Mouse (Mus musculus): ENCODE results near the gene Klhdc8a. TPM values are rescaled to one million over a fixed set of nuclear protein-coding genes. Genes with fewer than 3 reads are reported as not detected.
A peak's percentile ranks its signal among the peaks of the same experiment; 100 is the strongest.

The Klhdc8a gene
- total and polyA plus RNA-seq, 3 experiments: not detected

DNA sequence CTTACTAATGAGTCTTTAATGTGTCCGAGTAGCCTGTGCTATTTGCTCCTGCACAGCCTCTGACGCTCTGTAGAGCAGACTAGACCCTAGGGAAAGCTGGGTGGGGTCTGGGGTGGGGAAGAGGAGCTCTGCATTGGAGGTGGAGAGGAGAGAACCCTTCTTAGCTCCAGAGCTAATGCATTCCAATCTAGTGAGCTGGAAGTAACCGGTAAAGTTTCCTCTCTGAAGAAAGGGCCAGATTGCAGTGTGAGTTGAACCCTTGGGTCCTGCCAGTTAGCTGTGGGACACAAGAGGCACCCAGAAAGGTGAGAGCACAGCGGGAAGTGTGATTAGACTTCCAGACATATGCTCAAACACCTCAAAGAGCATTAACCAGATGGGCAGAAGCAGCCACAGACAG lies 6.7 kb upstream of the Klhdc8a start (continued):
- no peak for TF ChIP-seq KAT2A (IDR thresholded peaks at IDR 0.05; ENCODE audit: insufficient replicate concordance, low read length)
- no peak for TF ChIP-seq TCF12 (IDR thresholded peaks at IDR 0.05; ENCODE audit: low read depth, low read length)

DNA sequence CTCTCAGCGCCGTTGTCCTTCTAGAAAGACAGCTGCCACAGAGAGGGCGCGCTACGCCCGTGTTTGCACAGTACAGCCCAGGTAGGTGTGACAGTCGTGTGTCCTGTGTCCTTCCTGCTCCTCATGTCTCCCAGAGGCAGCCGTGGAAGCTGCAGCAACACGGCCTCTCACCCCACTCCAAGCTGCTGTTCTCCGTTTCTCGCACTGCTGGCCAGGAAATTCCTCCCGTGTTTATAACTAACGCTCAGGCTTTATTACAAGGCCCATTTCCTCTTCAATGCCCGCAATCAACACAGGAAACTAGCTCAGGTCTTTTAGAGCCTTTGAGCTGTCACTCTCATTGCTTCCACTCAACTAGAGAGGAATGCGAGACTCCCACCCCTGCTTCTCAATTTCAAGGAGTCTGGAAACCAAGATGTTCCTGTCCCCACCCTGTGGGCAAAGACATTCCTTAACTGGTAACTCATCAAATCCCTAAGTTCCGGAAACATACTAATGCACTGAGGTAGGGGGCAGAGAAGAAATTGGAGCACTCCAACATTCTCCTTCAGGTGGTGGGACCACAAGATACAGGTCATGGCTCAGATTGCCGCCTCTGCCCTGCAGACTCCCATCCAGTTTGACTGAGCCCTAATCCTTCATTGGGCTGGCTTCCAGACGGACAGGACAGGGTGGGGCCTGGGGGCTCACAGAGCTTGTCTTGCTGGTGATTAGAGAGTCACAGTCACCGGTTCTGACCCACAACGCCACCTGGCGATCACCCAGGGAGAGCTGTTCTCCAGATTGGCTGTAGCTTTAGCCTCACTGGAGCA lies 5.9 kb upstream of the Klhdc8a start:
- H3K9me3 ChIP-seq (replicated peaks; ENCODE audit: low read length): no peaks in the 10 kb centered on the region
- in situ Hi-C loops (cut with MboI; ENCODE audit: low pct_ligation_motif_present, low pct_unique_long_range_greater_than_20kb, low sequenced_read_pairs): no loop called here
- no peak overlapping the region for H3K27ac ChIP-seq (ENCODE audit: insufficient read depth, low read depth)
- no peaks in the 10 kb centered on the region for H3K36me3 ChIP-seq (replicated peaks in 1 of 2; ENCODE audit: control insufficient read depth in 1 of 2, insufficient read depth in 1 of 2, low read length in 1 of 2)
- DNase-seq (ENCODE audit: extremely low read depth): no peak
- peaks cover 7 to 40% of the 10 kb centered on the region in 2 experiments for H3K4me1 ChIP-seq (ENCODE audit: control insufficient read depth in 1 of 2, insufficient read depth in 2 of 2)
- TF ChIP-seq SMC3 (IDR thresholded peaks at IDR 0.05; ENCODE audit: low read depth, low read length) (peak; percentile 49; the same call in 1 of the 2 replicates), RAD21 (IDR thresholded peaks at IDR 0.05; ENCODE audit: low read depth, low read length) (peak; percentile 19), SIN3A (IDR thresholded peaks at IDR 0.05; ENCODE audit: low read length) (no peak), E2F4 (IDR thresholded peaks at IDR 0.05; ENCODE audit: insufficient replicate concordance, low read depth, low read length) (no peak), CTCF (conservative IDR thresholded peaks at IDR 0.05 in 1 of 2, IDR thresholded peaks at IDR 0.05 in 1 of 2; ENCODE audit: low read depth in 2 of 2, low read length in 2 of 2) (peak in 1 of 2 experiments; percentile 55; a peak in 2 of 4 replicates)
- H3K4me2 ChIP-seq (ENCODE audit: insufficient read depth, low read depth, poor library complexity, severe bottlenecking): no peak overlapping the region
- H3K79me2 ChIP-seq (replicated peaks; ENCODE audit: control insufficient read depth, extremely low read depth, insufficient read depth, poor library complexity, severe bottlenecking): no peaks in the 10 kb centered on the region
- H3K4me3 ChIP-seq (replicated peaks in 1 of 3; ENCODE audit: low read depth in 2 of 3, low read length in 2 of 3, poor library complexity in 1 of 3): no peak overlapping the region
- no peaks in the 10 kb centered on the region for H3K27me3 ChIP-seq (replicated peaks)
- no peak overlapping the region for H3K9ac ChIP-seq (ENCODE audit: insufficient read depth, low read depth)
- dilution Hi-C loops (cut with MboI; ENCODE audit: extremely low pct_ligation_motif_present, extremely low pct_unique_long_range_greater_than_20kb, low sequenced_read_pairs): no loop called here

DNA sequence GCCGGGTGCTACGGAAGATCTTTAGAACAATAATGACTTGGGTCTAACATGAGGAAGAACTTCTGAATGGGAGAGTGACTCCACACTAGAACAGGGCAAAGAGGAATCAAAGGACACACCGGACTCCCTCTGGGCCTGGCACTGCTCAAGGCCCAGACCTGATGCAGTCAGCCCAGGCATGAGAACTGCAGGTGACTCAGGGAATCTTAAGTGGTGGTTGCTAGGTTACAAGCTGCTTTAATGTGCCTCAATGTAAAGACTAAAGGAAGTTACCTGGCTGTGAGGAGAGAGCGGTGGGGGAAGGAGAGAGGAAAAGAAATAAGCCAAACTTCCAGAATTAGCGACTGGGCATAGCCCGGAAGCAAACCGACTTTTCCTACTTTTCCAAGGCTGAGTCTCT lies 2.9 kb upstream of the Klhdc8a start:
- dilution Hi-C loops (cut with MboI; ENCODE audit: extremely low pct_ligation_motif_present, extremely low pct_unique_long_range_greater_than_20kb, low sequenced_read_pairs) (no loop called here), in situ Hi-C loops (cut with MboI; ENCODE audit: low pct_ligation_motif_present, low pct_unique_long_range_greater_than_20kb, low sequenced_read_pairs) (no loop called here)
- DNase-seq (ENCODE audit: extremely low read depth): no peak

DNA sequence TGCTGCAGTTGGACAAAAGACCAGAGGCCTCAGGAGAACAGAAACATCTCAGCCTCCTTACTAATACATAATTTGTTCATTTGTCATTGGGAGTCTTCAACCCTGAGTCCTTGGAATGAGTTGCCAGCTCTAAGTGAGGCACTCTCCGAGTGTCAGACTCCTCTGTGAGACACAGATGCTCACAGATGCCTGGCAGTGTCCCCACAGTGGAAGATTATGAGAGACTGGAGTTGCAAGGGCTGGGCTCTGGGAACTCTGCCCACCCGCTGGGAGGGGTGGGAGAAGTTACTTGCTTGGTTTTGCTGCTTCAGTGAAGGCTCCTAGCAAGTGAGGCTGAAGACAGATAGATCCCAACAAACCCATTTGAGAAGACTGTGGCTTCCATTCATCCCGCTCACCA lies 2.4 kb upstream of the Klhdc8a start:
- Histone ChIP-seq H3K36me3 (replicated peaks in 1 of 2; ENCODE audit: control insufficient read depth in 1 of 2, insufficient read depth in 1 of 2, low read length in 1 of 2) (no peaks in the 10 kb centered on the region), H3K4me2 (ENCODE audit: insufficient read depth, low read depth, poor library complexity, severe bottlenecking) (no peak overlapping the region), H3K27ac (ENCODE audit: insufficient read depth, low read depth) (no peak overlapping the region), H3K79me2 (replicated peaks; ENCODE audit: control insufficient read depth, extremely low read depth, insufficient read depth, poor library complexity, severe bottlenecking) (no peaks in the 10 kb centered on the region), H3K4me1 (ENCODE audit: control insufficient read depth in 1 of 2, insufficient read depth in 2 of 2) (peaks cover 0 to 7% of the 10 kb centered on the region in 2 experiments; a peak in 2 of 4 replicates), H3K9me3 (replicated peaks; ENCODE audit: low read length) (no peaks in the 10 kb centered on the region), H3K4me3 (replicated peaks in 1 of 3; ENCODE audit: low read depth in 2 of 3, low read length in 2 of 3, poor library complexity in 1 of 3) (no peak overlapping the region), H3K9ac (ENCODE audit: insufficient read depth, low read depth) (no peak overlapping the region), H3K27me3 (replicated peaks) (peaks cover 16% of the 10 kb centered on the region)
- no peak for DNase-seq (ENCODE audit: extremely low read depth)
- in situ Hi-C loops (cut with MboI; ENCODE audit: low pct_ligation_motif_present, low pct_unique_long_range_greater_than_20kb, low sequenced_read_pairs) (no loop called here), dilution Hi-C loops (cut with MboI; ENCODE audit: extremely low pct_ligation_motif_present, extremely low pct_unique_long_range_greater_than_20kb, low sequenced_read_pairs) (no loop called here)
- TF ChIP-seq PAX5 (IDR thresholded peaks at IDR 0.05; ENCODE audit: low read length) (no peak), USF2 (conservative IDR thresholded peaks at IDR 0.05; ENCODE audit: low read depth, low read length) (no peak), CTCF (conservative IDR thresholded peaks at IDR 0.05 in 1 of 2, IDR thresholded peaks at IDR 0.05 in 1 of 2; ENCODE audit: low read depth in 2 of 2, low read length in 2 of 2) (no peak), MAZ (IDR thresholded peaks at IDR 0.05; ENCODE audit: low read depth, low read length) (no peak), MAX (IDR thresholded peaks at IDR 0.05; ENCODE audit: low read length) (no peak), USF1 (IDR thresholded peaks at IDR 0.05; ENCODE audit: low read depth, low read length) (no peak), JUND (conservative IDR thresholded peaks at IDR 0.05; ENCODE audit: low read depth, low read length) (no peak), IRF4 (IDR thresholded peaks at IDR 0.05; ENCODE audit: low read depth, low read length) (no peak), CHD2 (IDR thresholded peaks at IDR 0.05; ENCODE audit: low read length) (no peak), BHLHE40 (IDR thresholded peaks at IDR 0.05; ENCODE audit: low read depth, low read length) (no peak), POLR2A (IDR thresholded peaks at IDR 0.05; ENCODE audit: low read depth, low read length) (no peak), NRF1 (IDR thresholded peaks at IDR 0.05; ENCODE audit: low read depth, low read length) (no peak), RCOR1 (conservative IDR thresholded peaks at IDR 0.05; ENCODE audit: low read depth, low read length) (no peak), UBTF (IDR thresholded peaks at IDR 0.05; ENCODE audit: low read depth, low read length) (no peak)

More for the DNA sequence above, 2.9 kb upstream of the Klhdc8a start:
- no peak for TF ChIP-seq MAX (IDR thresholded peaks at IDR 0.05; ENCODE audit: low read length)
- TF ChIP-seq MYC (IDR thresholded peaks at IDR 0.05; ENCODE audit: low read depth, low read length): no peak
- Histone ChIP-seq H3K79me2 (replicated peaks; ENCODE audit: control insufficient read depth, extremely low read depth, insufficient read depth, poor library complexity, severe bottlenecking) (no peaks in the 10 kb centered on the region), H3K9ac (ENCODE audit: insufficient read depth, low read depth) (no peak overlapping the region), H3K9me3 (replicated peaks; ENCODE audit: low read length) (no peaks in the 10 kb centered on the region), H3K27me3 (replicated peaks) (peaks cover 13% of the 10 kb centered on the region), H3K27ac (ENCODE audit: insufficient read depth, low read depth) (no peak overlapping the region), H3K4me1 (ENCODE audit: control insufficient read depth in 1 of 2, insufficient read depth in 2 of 2) (peaks cover under 1 to 13% of the 10 kb centered on the region in 2 experiments; a peak in 3 of 4 replicates), H3K4me3 (replicated peaks in 1 of 3; ENCODE audit: low read depth in 2 of 3, low read length in 2 of 3, poor library complexity in 1 of 3) (no peak overlapping the region), H3K36me3 (replicated peaks in 1 of 2; ENCODE audit: control insufficient read depth in 1 of 2, insufficient read depth in 1 of 2, low read length in 1 of 2) (no peaks in the 10 kb centered on the region), H3K4me2 (ENCODE audit: insufficient read depth, low read depth, poor library complexity, severe bottlenecking) (no peak overlapping the region)
